Mouse (Mus musculus) forebrain, embryonic 13.5 days (tissue): Measurements from ENCODE around the gene Palld. TPM values are rescaled to one million over a fixed set of nuclear protein-coding genes. Genes with fewer than 3 reads are reported as not detected.
A peak's percentile ranks its signal among the peaks of the same experiment; 100 is the strongest.

Source experiments
- ATAC-seq: fragments of 200-750 bp; cut with Nextera tagmentation; 2 replicates; pipeline ENCODE4 v1.8.0; 2017
- H3K27ac ChIP-seq: fragments of 300-500 bp; sonication (generic); 2 replicates; pipeline ENCODE4 v1.5.1; 2015; ENCODE audit warnings: inconsistent platforms, mild to moderate bottlenecking, moderate library complexity
- H3K27me3 ChIP-seq: fragments of 300-500 bp; sonication (generic); 2 replicates; pipeline ENCODE4 v1.6.1; 2015; ENCODE audit warnings: mild to moderate bottlenecking, inconsistent platforms
- H3K36me3 ChIP-seq: fragments of 300-500 bp; sonication (generic); 2 replicates; pipeline ENCODE4 v1.6.1; 2015; ENCODE audit warnings: mild to moderate bottlenecking, inconsistent platforms; ENCODE audit not compliant: poor library complexity, severe bottlenecking
- H3K4me1 ChIP-seq: fragments of 300-500 bp; sonication (generic); 2 replicates; pipeline ENCODE4 v1.6.1; 2015; ENCODE audit warnings: inconsistent platforms
- H3K4me2 ChIP-seq: fragments of 300-500 bp; sonication (generic); 2 replicates; pipeline ENCODE4 v1.6.1; 2015; ENCODE audit warnings: inconsistent platforms, mild to moderate bottlenecking, moderate library complexity
- H3K4me3 ChIP-seq: fragments of 300-500 bp; sonication (generic); 2 replicates; pipeline ENCODE4 v1.5.1; 2015; ENCODE audit warnings: mild to moderate bottlenecking, inconsistent platforms
- H3K9ac ChIP-seq: fragments of 300-500 bp; sonication (generic); 2 replicates; pipeline ENCODE4 v1.6.1; 2015; ENCODE audit warnings: mild to moderate bottlenecking, inconsistent platforms
- H3K9me3 ChIP-seq: fragments of 300-500 bp; sonication (generic); replicated peaks from 2 replicates; pipeline ENCODE4 v1.6.1; 2016; ENCODE audit warnings: inconsistent platforms
- WGBS: fragments of 180-500 bp; shearing (Covaris S2); methylation state at CpG from one replicate; pipeline ENCODE4 v1.1.7; 2015; 5-methylcytosine and 5-hydroxymethylcytosine counted together
- polyA plus RNA-seq: library from polyadenylated mRNA; unstranded; fragments of >200 nt; fragmentation: Nextera tagmentation; extraction: Ambion mirVana; gene quantifications from 2 replicates; pipeline ENCODE4 v1.2.1, GENCODE M21; 2015

Palld gene
- polyA plus RNA-seq, 1 experiment from 2014 or later: 30.2 TPM

DNA sequence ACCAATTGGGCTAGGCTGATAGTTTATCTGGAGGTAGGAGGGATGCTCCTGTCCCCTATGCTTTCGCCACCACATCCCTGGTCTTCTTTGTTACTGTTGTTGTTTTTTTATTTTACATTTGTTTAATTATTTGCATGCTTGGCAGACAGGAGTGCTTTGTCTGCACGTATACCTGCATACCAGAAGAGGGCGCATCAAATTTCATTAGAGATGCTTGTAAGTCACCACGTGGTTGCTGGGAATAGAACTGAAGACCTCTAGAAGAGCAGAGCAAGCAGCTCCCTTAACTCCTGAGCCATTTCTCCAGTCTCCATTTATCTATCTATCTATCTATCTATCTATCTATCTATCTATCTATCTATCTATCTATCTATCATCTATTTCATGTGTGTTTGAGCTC lies 166.4 kb downstream of the Palld start:
- no peaks in the 10 kb centered on the region for H3K27me3 ChIP-seq
- H3K4me1 ChIP-seq: peaks cover 3% of the 10 kb centered on the region; the same call in 1 of the 2 replicates
- ATAC-seq: no peak
- H3K27ac ChIP-seq: no peak overlapping the region
- no peaks in the 10 kb centered on the region for H3K9me3 ChIP-seq
- H3K4me2 ChIP-seq: no peak overlapping the region
- no peak overlapping the region for H3K9ac ChIP-seq
- H3K4me3 ChIP-seq: no peak overlapping the region
- whole genome bisulfite sequencing: 61% methylated on average over 4 of the region's 4 CpGs
- no peaks in the 10 kb centered on the region for H3K36me3 ChIP-seq

DNA sequence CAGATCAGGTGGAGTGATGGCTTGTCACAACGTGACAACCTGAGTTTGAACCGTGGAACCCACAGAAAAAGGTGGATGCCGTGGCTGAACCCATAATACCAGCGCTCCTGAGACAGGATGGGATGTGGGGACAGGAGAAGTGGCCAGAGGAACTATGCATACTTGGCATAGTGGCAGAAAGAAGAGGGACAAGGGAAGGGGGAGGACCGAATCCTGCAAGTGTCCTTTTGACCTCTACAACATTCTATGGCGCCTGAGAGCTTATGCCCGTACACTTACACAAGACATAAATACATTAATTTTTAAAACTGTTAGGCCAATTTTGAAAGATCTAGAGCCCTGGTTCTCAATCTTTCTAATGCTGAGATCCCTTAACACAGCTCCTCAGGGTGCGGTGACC lies 168.3 kb downstream of the Palld start:
- Histone ChIP-seq H3K9me3 (no peaks in the 10 kb centered on the region), H3K4me2 (no peak overlapping the region), H3K36me3 (no peaks in the 10 kb centered on the region), H3K4me1 (peaks cover 5% of the 10 kb centered on the region; the same call in 1 of the 2 replicates), H3K9ac (no peak overlapping the region), H3K27ac (no peak overlapping the region), H3K27me3 (no peaks in the 10 kb centered on the region), H3K4me3 (no peak overlapping the region)
- 97% methylated on average over 8 of the region's 8 CpGs for WGBS
- ATAC-seq: no peak

GRCm38 (mm10) chr8:61732184-61732583 lies 170.3 kb downstream of the Palld start:
- no peak for ATAC-seq
- Histone ChIP-seq H3K4me3 (no peak overlapping the region), H3K27me3 (no peaks in the 10 kb centered on the region), H3K4me1 (peaks cover 5% of the 10 kb centered on the region; the same call in 1 of the 2 replicates), H3K36me3 (no peaks in the 10 kb centered on the region), H3K9me3 (no peaks in the 10 kb centered on the region), H3K9ac (no peak overlapping the region), H3K27ac (no peak overlapping the region), H3K4me2 (no peak overlapping the region)
- WGBS: 92% methylated on average over 6 of the region's 6 CpGs

- H3K9me3 ChIP-seq: no peaks in the 10 kb centered on the region
- no peak for ATAC-seq
- H3K4me2 ChIP-seq: no peak overlapping the region
- H3K27me3 ChIP-seq: no peaks in the 10 kb centered on the region
- H3K9ac ChIP-seq: no peak overlapping the region
- H3K4me1 ChIP-seq: peaks cover 5% of the 10 kb centered on the region; the same call in 1 of the 2 replicates
- H3K27ac ChIP-seq: no peak overlapping the region
- no peaks in the 10 kb centered on the region for H3K36me3 ChIP-seq
- 75% methylated on average over 5 of the region's 5 CpGs for WGBS
- H3K4me3 ChIP-seq: no peak overlapping the region
These were observed 171.0 kb downstream of the Palld start for GRCm38 (mm10) chr8:61731306-61732088.

GRCm38 (mm10) chr8:61730669-61731068 lies 171.8 kb downstream of the Palld start:
- no peaks in the 10 kb centered on the region for H3K27me3 ChIP-seq
- no peak overlapping the region for H3K4me3 ChIP-seq
- WGBS: 81% methylated on average over 6 of the region's 6 CpGs
- H3K9me3 ChIP-seq: no peaks in the 10 kb centered on the region
- H3K4me2 ChIP-seq: no peak overlapping the region
- H3K36me3 ChIP-seq: no peaks in the 10 kb centered on the region
- ATAC-seq: no peak
- no peak overlapping the region for H3K27ac ChIP-seq
- H3K4me1 ChIP-seq: peaks cover 5% of the 10 kb centered on the region; the same call in 1 of the 2 replicates
- H3K9ac ChIP-seq: no peak overlapping the region

- H3K4me2 ChIP-seq: no peak overlapping the region
- no peak overlapping the region for H3K9ac ChIP-seq
- no peaks in the 10 kb centered on the region for H3K27me3 ChIP-seq
- 91% methylated on average over 8 of the region's 8 CpGs for WGBS
- ATAC-seq: no peak
- no peak overlapping the region for H3K27ac ChIP-seq
- H3K4me1 ChIP-seq: no peaks in the 10 kb centered on the region
- no peak overlapping the region for H3K4me3 ChIP-seq
- H3K9me3 ChIP-seq: no peaks in the 10 kb centered on the region
- no peaks in the 10 kb centered on the region for H3K36me3 ChIP-seq
These were observed 177.0 kb downstream of the Palld start for GRCm38 (mm10) chr8:61725306-61726017.

DNA sequence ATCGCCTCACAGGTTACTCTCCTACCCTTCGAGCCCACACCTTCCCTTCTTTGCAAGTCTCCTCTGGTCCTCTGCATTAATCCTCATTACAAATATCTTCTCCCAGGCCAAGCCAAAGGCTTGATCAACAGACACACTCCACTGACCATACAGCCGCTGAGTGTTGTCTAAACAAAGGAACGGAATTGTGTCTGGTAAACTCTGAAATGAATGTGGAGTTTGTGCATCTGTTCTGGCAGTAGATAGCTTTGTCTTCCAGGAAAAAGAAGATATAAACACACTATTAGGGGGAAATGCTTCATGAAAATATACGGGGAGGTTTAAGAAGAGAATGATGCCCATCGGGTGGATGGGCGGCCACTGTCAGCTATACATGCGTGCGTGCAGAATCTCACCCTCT lies 180.3 kb downstream of the Palld start:
- Histone ChIP-seq H3K36me3 (0 out of 2 replicates have a peak, but pooled peaks cover 6% of the 10 kb centered on the region), H3K4me2 (no peak overlapping the region), H3K4me1 (no peaks in the 10 kb centered on the region), H3K4me3 (no peak overlapping the region), H3K9me3 (no peaks in the 10 kb centered on the region), H3K9ac (no peak overlapping the region), H3K27me3 (no peaks in the 10 kb centered on the region), H3K27ac (no peak overlapping the region)
- 90% methylated on average over 9 of the region's 9 CpGs for WGBS
- no peak for ATAC-seq

GRCm38 (mm10) chr8:61715351-61716125 lies 187.0 kb downstream of the Palld start:
- Histone ChIP-seq H3K27ac (no peak overlapping the region), H3K9ac (no peak overlapping the region), H3K4me2 (no peak overlapping the region), H3K27me3 (no peaks in the 10 kb centered on the region), H3K4me1 (no peaks in the 10 kb centered on the region), H3K36me3 (peaks cover 9% of the 10 kb centered on the region; the same call in 1 of the 2 replicates), H3K4me3 (no peak overlapping the region), H3K9me3 (no peaks in the 10 kb centered on the region)
- 57% methylated on average over 14 of the region's 14 CpGs for WGBS
- no peak for ATAC-seq

DNA sequence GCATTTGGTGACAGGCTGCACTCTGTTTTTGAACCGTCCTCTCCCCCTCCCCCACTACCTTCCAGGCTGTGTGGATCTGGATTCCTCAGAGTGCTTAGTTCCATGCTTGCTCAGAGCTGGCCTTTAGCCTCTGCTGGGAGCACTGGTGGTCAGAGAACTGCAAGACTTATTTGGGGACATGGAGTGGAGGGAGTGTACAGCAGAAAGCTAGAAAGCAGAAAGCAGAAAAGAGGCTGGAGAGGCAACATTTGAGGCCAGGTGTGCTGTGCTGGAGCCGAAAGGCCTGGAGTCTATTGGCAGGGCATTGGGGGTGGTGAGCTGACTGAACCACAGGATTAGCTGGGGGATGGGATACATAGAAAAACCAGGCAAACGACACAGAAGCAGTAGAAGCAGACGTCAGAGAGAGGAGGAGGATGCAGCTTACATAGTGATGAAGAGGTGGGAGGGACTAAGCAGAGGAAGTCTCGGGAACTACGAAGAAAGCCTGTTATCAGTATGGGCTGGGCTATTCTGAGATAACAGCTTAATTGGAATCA lies 188.1 kb downstream of the Palld start:
- H3K4me2 ChIP-seq: no peak overlapping the region
- no peak overlapping the region for H3K4me3 ChIP-seq
- no peaks in the 10 kb centered on the region for H3K9me3 ChIP-seq
- no peak overlapping the region for H3K27ac ChIP-seq
- H3K9ac ChIP-seq: no peak overlapping the region
- WGBS: 34% methylated on average over 6 of the region's 6 CpGs
- no peaks in the 10 kb centered on the region for H3K4me1 ChIP-seq
- H3K36me3 ChIP-seq: peaks cover 9% of the 10 kb centered on the region; the same call in 1 of the 2 replicates
- no peaks in the 10 kb centered on the region for H3K27me3 ChIP-seq
- peak; percentile 45; the same call in 1 of the 2 replicates for ATAC-seq

DNA sequence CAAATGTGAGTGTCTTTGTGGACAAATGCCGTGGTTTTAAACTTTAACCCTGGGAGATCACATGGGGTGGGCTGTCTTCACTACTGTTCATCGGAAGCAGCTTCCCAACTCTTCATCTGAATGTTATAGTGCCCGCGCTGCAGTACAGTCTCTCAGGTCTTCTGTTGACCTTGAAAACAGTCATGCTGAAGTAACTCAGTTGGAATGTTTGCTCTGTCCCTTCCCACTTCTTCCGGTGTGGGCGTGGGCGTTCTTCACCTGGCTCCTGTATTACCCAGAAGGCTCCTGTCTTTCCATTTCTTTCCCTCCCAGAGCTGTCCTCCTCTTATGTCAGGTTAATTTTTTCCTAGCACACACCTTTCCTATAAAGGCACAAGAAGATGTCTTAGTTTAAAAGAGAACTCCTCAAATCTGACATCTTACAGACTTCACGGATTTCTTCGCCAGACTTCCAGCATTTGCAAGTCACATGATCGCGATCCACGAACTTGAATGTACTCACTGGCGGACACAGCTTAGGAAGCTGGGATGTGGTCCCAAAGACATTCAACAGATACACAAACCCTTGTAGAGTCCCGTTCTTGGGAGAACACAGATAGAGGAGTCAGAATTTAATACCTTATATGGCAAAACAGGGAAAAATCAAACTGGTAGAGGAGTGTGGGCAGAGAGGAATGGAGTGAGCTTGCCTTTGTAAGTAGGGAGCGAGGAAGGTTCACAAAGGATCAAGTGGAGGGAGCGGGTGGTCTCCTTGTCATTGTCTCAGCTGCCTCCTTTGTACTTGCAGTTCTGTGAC lies 189.1 kb downstream of the Palld start:
- no peak overlapping the region for H3K4me3 ChIP-seq
- no peak overlapping the region for H3K27ac ChIP-seq
- no peak for ATAC-seq
- H3K9ac ChIP-seq: no peak overlapping the region
- H3K9me3 ChIP-seq: no peaks in the 10 kb centered on the region
- peaks cover 9% of the 10 kb centered on the region; the same call in 1 of the 2 replicates for H3K36me3 ChIP-seq
- no peaks in the 10 kb centered on the region for H3K27me3 ChIP-seq
- no peaks in the 10 kb centered on the region for H3K4me1 ChIP-seq
- H3K4me2 ChIP-seq: no peak overlapping the region
- WGBS: 89% methylated on average over 16 of the region's 16 CpGs

GRCm38 (mm10) chr8:61712426-61712825 lies 190.1 kb downstream of the Palld start:
- H3K4me1 ChIP-seq: no peaks in the 10 kb centered on the region
- no peak overlapping the region for H3K27ac ChIP-seq

More at GRCm38 (mm10) chr8:61712426-61712825, 190.1 kb downstream of the Palld start:
- no peak overlapping the region for H3K4me2 ChIP-seq
- H3K27me3 ChIP-seq: no peaks in the 10 kb centered on the region
- no peak overlapping the region for H3K9ac ChIP-seq
- 92% methylated on average over 2 of the region's 2 CpGs for WGBS
- no peaks in the 10 kb centered on the region for H3K9me3 ChIP-seq
- peaks cover 4% of the 10 kb centered on the region; the same call in 1 of the 2 replicates for H3K36me3 ChIP-seq
- no peak overlapping the region for H3K4me3 ChIP-seq
- no peak for ATAC-seq
